Mouse (Mus musculus) forebrain, embryonic 12.5 days (tissue): ENCODE results near the gene Wbp1. TPM values are rescaled to one million over a fixed set of nuclear protein-coding genes. Genes with fewer than 3 reads are reported as not detected.

Experiments used
- ATAC-seq: fragments of 200-750 bp; cut with Nextera tagmentation; 2 replicates; pipeline ENCODE4 v1.8.0; 2017; ENCODE audit warnings: moderate TSS enrichment; ENCODE audit not compliant: low FRiP score
- H3K27ac ChIP-seq: fragments of 300-500 bp; sonication (generic); 2 replicates; pipeline ENCODE4 v1.5.1; 2016; ENCODE audit warnings: mild to moderate bottlenecking
- H3K27me3 ChIP-seq: fragments of 300-500 bp; sonication (generic); 2 replicates; pipeline ENCODE4 v1.6.1; 2016; ENCODE audit warnings: mild to moderate bottlenecking
- H3K36me3 ChIP-seq: fragments of 300-500 bp; sonication (generic); replicated peaks from 2 replicates; pipeline ENCODE4 v1.6.1; 2016; ENCODE audit warnings: mild to moderate bottlenecking
- H3K4me1 ChIP-seq: fragments of 300-500 bp; sonication (generic); 2 replicates; pipeline ENCODE4 v1.6.1; 2016
- H3K4me2 ChIP-seq: fragments of 300-500 bp; sonication (generic); 2 replicates; pipeline ENCODE4 v1.6.1; 2016; ENCODE audit warnings: mild to moderate bottlenecking, moderate library complexity
- H3K4me3 ChIP-seq: fragments of 300-500 bp; sonication (generic); replicated peaks from 2 replicates; pipeline ENCODE4 v1.5.1; 2016; ENCODE audit warnings: mild to moderate bottlenecking
- H3K9ac ChIP-seq: fragments of 300-500 bp; sonication (generic); 2 replicates; pipeline ENCODE4 v1.6.1; 2016; ENCODE audit warnings: mild to moderate bottlenecking
- H3K9me3 ChIP-seq: fragments of 300-500 bp; sonication (generic); 2 replicates; pipeline ENCODE4 v1.6.1; 2016
- WGBS: fragments of 180-500 bp; shearing (Covaris S2); methylation state at CpG from one replicate; pipeline ENCODE4 v1.1.7; 2016; 5-methylcytosine and 5-hydroxymethylcytosine counted together
- polyA plus RNA-seq: library from polyadenylated mRNA; unstranded; fragments of >200 nt; fragmentation: Nextera tagmentation; extraction: Ambion mirVana; gene quantifications from 2 replicates; pipeline ENCODE4 v1.2.1, GENCODE M21; 2016

Wbp1 gene
- polyA plus RNA-seq, 1 experiment from 2014 or later = 202 TPM

- Histone ChIP-seq H3K9ac (peak overlapping the region; percentile 78), H3K4me2 (peak overlapping the region; percentile 70), H3K4me3 (peak overlapping the region; percentile 45), H3K4me1 (peaks cover 48% of the 10 kb centered on the region), H3K36me3 (no peaks in the 10 kb centered on the region), H3K27me3 (peaks cover 40% of the 10 kb centered on the region), H3K9me3 (no peaks in the 10 kb centered on the region), H3K27ac (peak overlapping the region; percentile 93)
- WGBS = under 1% methylated on average over 23 of the region's 26 CpGs
- ATAC-seq = peak; percentile 71
Observed at GRCm38 (mm10) chr6:83136881-83137575, 15.7 kb upstream of the Wbp1 start.

GRCm38 (mm10) chr6:83136291-83136880, 15.0 kb upstream of the Wbp1 start:
- peak; percentile 7; the same call in 1 of the 2 replicates for ATAC-seq
- Histone ChIP-seq H3K27ac (peak overlapping the region; percentile 93), H3K4me2 (peak overlapping the region; percentile 70)

GRCm38 (mm10) chr6:83135571-83136161, 14.3 kb upstream of the Wbp1 start:
- H3K4me1 ChIP-seq = peaks cover 43% of the 10 kb centered on the region
- peak overlapping the region; percentile 78 for H3K9ac ChIP-seq
- H3K27me3 ChIP-seq = peaks cover 26% of the 10 kb centered on the region
- H3K9me3 ChIP-seq = no peaks in the 10 kb centered on the region
- no peak overlapping the region for H3K27ac ChIP-seq
- peak overlapping the region; percentile 45 for H3K4me3 ChIP-seq
- WGBS = 5% methylated on average over 37 of the region's 37 CpGs
- no peaks in the 10 kb centered on the region for H3K36me3 ChIP-seq
- ATAC-seq = no peak
- H3K4me2 ChIP-seq = peak overlapping the region; percentile 70

More at GRCm38 (mm10) chr6:83136291-83136880, 15.0 kb upstream of the Wbp1 start:
- peak overlapping the region; percentile 45 for H3K4me3 ChIP-seq
- H3K27me3 ChIP-seq = peaks cover 33% of the 10 kb centered on the region
- H3K36me3 ChIP-seq = no peaks in the 10 kb centered on the region
- peak overlapping the region; percentile 78 for H3K9ac ChIP-seq
- no peaks in the 10 kb centered on the region for H3K9me3 ChIP-seq
- 7% methylated on average over 5 of the region's 5 CpGs for WGBS
- peaks cover 43% of the 10 kb centered on the region for H3K4me1 ChIP-seq

- WGBS = 57% methylated on average over 7 of the region's 7 CpGs
- H3K9me3 ChIP-seq = no peaks in the 10 kb centered on the region
- peaks cover 41% of the 10 kb centered on the region for H3K4me1 ChIP-seq
- H3K4me3 ChIP-seq = peak within 1 kb of the TSS; percentile 45
- H3K36me3 ChIP-seq = no peaks in the 10 kb centered on the region
- no peak within 1 kb of the TSS for H3K27ac ChIP-seq
- peak within 1 kb of the TSS; percentile 78 for H3K9ac ChIP-seq
- no peak for ATAC-seq
- H3K27me3 ChIP-seq = peaks cover 26% of the 10 kb centered on the region
- H3K4me2 ChIP-seq = peak within 1 kb of the TSS; percentile 70
Observed at GRCm38 (mm10) chr6:83134951-83135513, 13.7 kb upstream of the Wbp1 start, which contains the start of gene Rtkn. Gene Rtkn, plus strand, starts transcription at chr6:83135463.

GRCm38 (mm10) chr6:83134226-83134625, 12.9 kb upstream of the Wbp1 start:
- 80% methylated on average over 3 of the region's 3 CpGs for WGBS
- Histone ChIP-seq H3K36me3 (no peaks in the 10 kb centered on the region), H3K4me2 (no peak overlapping the region), H3K27me3 (peaks cover 26% of the 10 kb centered on the region), H3K4me1 (peaks cover 38% of the 10 kb centered on the region), H3K9me3 (no peaks in the 10 kb centered on the region), H3K27ac (no peak overlapping the region), H3K4me3 (no peak overlapping the region), H3K9ac (no peak overlapping the region)
- no peak for ATAC-seq

- Histone ChIP-seq H3K36me3 (no peaks in the 10 kb centered on the region), H3K9ac (no peak overlapping the region), H3K27ac (no peak overlapping the region), H3K4me2 (no peak overlapping the region), H3K9me3 (no peaks in the 10 kb centered on the region), H3K27me3 (peaks cover 26% of the 10 kb centered on the region), H3K4me3 (no peak overlapping the region), H3K4me1 (peaks cover 19% of the 10 kb centered on the region)
- ATAC-seq = no peak
- WGBS = 84% methylated on average over 9 of the region's 9 CpGs
Observed at GRCm38 (mm10) chr6:83132176-83132919, 11.0 kb upstream of the Wbp1 start.

- Histone ChIP-seq H3K36me3 (no peaks in the 10 kb centered on the region), H3K4me3 (no peak overlapping the region), H3K4me1 (peaks cover 11% of the 10 kb centered on the region), H3K9me3 (no peaks in the 10 kb centered on the region), H3K4me2 (no peak overlapping the region), H3K27ac (no peak overlapping the region), H3K27me3 (peaks cover 22% of the 10 kb centered on the region), H3K9ac (no peak overlapping the region)
- no peak for ATAC-seq
- 84% methylated on average over 6 of the region's 6 CpGs for WGBS
Observed at GRCm38 (mm10) chr6:83131469-83132034, 10.2 kb upstream of the Wbp1 start.

GRCm38 (mm10) chr6:83127419-83127818, 6.1 kb upstream of the Wbp1 start:
- no peak overlapping the region for H3K4me2 ChIP-seq
- H3K4me1 ChIP-seq = peaks cover 24% of the 10 kb centered on the region
- H3K27ac ChIP-seq = no peak overlapping the region
- H3K9ac ChIP-seq = no peak overlapping the region
- ATAC-seq = no peak
- H3K4me3 ChIP-seq = no peak overlapping the region
- 98% methylated on average over 5 of the region's 5 CpGs for WGBS
- H3K36me3 ChIP-seq = peaks cover 10% of the 10 kb centered on the region; the same call in 1 of the 2 replicates
- H3K27me3 ChIP-seq = no peaks in the 10 kb centered on the region
- H3K9me3 ChIP-seq = no peaks in the 10 kb centered on the region

GRCm38 (mm10) chr6:83125331-83125730, 4.0 kb upstream of the Wbp1 start, which contains the start of gene Ino80b:
Gene Ino80b, minus strand, starts transcription at chr6:83125431.
- no peak for ATAC-seq
- Histone ChIP-seq H3K27ac (peak within 1 kb of the TSS; percentile 71), H3K4me3 (peak within 1 kb of the TSS; percentile 66), H3K4me2 (peak within 1 kb of the TSS; percentile 90), H3K9ac (peak within 1 kb of the TSS; percentile 74), H3K36me3 (peaks cover 10% of the 10 kb centered on the region; the same call in 1 of the 2 replicates), H3K4me1 (peaks cover 32% of the 10 kb centered on the region), H3K9me3 (no peaks in the 10 kb centered on the region), H3K27me3 (no peaks in the 10 kb centered on the region)
- 20% methylated on average over 5 of the region's 5 CpGs for WGBS

- Histone ChIP-seq H3K9me3 (no peaks in the 10 kb centered on the region), H3K27me3 (no peaks in the 10 kb centered on the region), H3K4me1 (peaks cover 36% of the 10 kb centered on the region), H3K9ac (peak overlapping the region; percentile 74), H3K27ac (peak overlapping the region; percentile 71), H3K4me3 (peak overlapping the region; percentile 66), H3K4me2 (peak overlapping the region; percentile 90), H3K36me3 (peaks cover 10% of the 10 kb centered on the region; the same call in 1 of the 2 replicates)
- 1% methylated on average over 30 of the region's 30 CpGs for WGBS
- peak; percentile 1; the same call in 1 of the 2 replicates for ATAC-seq
Observed at GRCm38 (mm10) chr6:83124851-83125312, 3.5 kb upstream of the Wbp1 start.

GRCm38 (mm10) chr6:83122961-83123360, 1.6 kb upstream of the Wbp1 start:
- Histone ChIP-seq H3K36me3 (peaks cover 29% of the 10 kb centered on the region), H3K27me3 (no peaks in the 10 kb centered on the region), H3K4me3 (peak overlapping the region; percentile 79), H3K9me3 (no peaks in the 10 kb centered on the region), H3K27ac (peak overlapping the region; percentile 99), H3K4me2 (peak overlapping the region; percentile 94), H3K4me1 (peaks cover 46% of the 10 kb centered on the region), H3K9ac (peak overlapping the region; percentile 88)
- WGBS = 84% methylated on average over 5 of the region's 5 CpGs
- ATAC-seq = no peak
